Mouse (Mus musculus) frontal cortex, adult (tissue): Measurements from ENCODE around the gene Tesk1.
A peak's percentile ranks its signal among the peaks of the same experiment; 100 is the strongest.

Experiments
- ATAC-seq: cut with Nextera tagmentation; 2 replicates; pipeline ENCODE4 v1.9.2; 2017; ENCODE audit warnings: mild to moderate bottlenecking, moderate library complexity, mixed read lengths; ENCODE audit not compliant: low TSS enrichment

Tesk1 gene

GRCm38 (mm10) chr4:43418973-43419656 is 22.6 kb upstream of the Tesk1 start:
- ATAC-seq = no peak

- ATAC-seq = no peak
These were observed 21.9 kb upstream of the Tesk1 start for GRCm38 (mm10) chr4:43419801-43420281.

GRCm38 (mm10) chr4:43420305-43420704 is 21.4 kb upstream of the Tesk1 start:
- no peak for ATAC-seq

GRCm38 (mm10) chr4:43421632-43422240 is 20.0 kb upstream of the Tesk1 start:
- ATAC-seq = no peak

- no peak for ATAC-seq
These were observed 18.3 kb upstream of the Tesk1 start for GRCm38 (mm10) chr4:43423267-43423934.

- no peak for ATAC-seq
These were observed 17.7 kb upstream of the Tesk1 start for GRCm38 (mm10) chr4:43424072-43424471.

GRCm38 (mm10) chr4:43425197-43425596 is 16.5 kb upstream of the Tesk1 start:
- no peak for ATAC-seq

GRCm38 (mm10) chr4:43425648-43426380 is 15.9 kb upstream of the Tesk1 start:
- no peak for ATAC-seq

GRCm38 (mm10) chr4:43426487-43426886 is 15.3 kb upstream of the Tesk1 start:
- ATAC-seq = no peak

GRCm38 (mm10) chr4:43427501-43428179 is 14.1 kb upstream of the Tesk1 start:
- peak; percentile 17; the same call in 1 of the 2 replicates for ATAC-seq

- ATAC-seq = peak; percentile 14; the same call in 1 of the 2 replicates
These were observed 13.4 kb upstream of the Tesk1 start for GRCm38 (mm10) chr4:43428180-43428861.

- ATAC-seq = no peak
These were observed 12.8 kb upstream of the Tesk1 start, which contains the start of gene Fam166b for GRCm38 (mm10) chr4:43428946-43429345. TSS of gene Fam166b (minus strand) at chr4:43429134.

GRCm38 (mm10) chr4:43431690-43432089 is 10.0 kb upstream of the Tesk1 start:
- ATAC-seq = peak; percentile 80

GRCm38 (mm10) chr4:43432832-43433231 is 8.9 kb upstream of the Tesk1 start:
- no peak for ATAC-seq

- peak; percentile 82 for ATAC-seq
These were observed 305 bp downstream of the Tesk1 start for GRCm38 (mm10) chr4:43442044-43442443.

- ATAC-seq = peak; percentile 58
These were observed 970 bp downstream of the Tesk1 start for GRCm38 (mm10) chr4:43442456-43443361.

- peak; percentile 1; the same call in 1 of the 2 replicates for ATAC-seq
These were observed 1.8 kb downstream of the Tesk1 start for GRCm38 (mm10) chr4:43443511-43443910.

GRCm38 (mm10) chr4:43447251-43447650 is 5.5 kb downstream of the Tesk1 start:
- ATAC-seq = no peak

GRCm38 (mm10) chr4:43448554-43448953 is 6.8 kb downstream of the Tesk1 start:
- no peak for ATAC-seq

- ATAC-seq = no peak
These were observed 10.6 kb downstream of the Tesk1 start for GRCm38 (mm10) chr4:43452315-43452714.
